Mouse (Mus musculus): ENCODE data around the gene Gm13305. TPM values are rescaled to one million over a fixed set of nuclear protein-coding genes. Genes with fewer than 3 reads are reported as not detected.
"Not testable (repeated sequence)": the region's sequence is repeated elsewhere in the genome, so short reads cannot be mapped to it uniquely, and the experiment has no call there.

The Gm13305 gene
- not detected in 2 replicates for polyA plus RNA-seq (2014; fragmentation: Nextera tagmentation; extraction: Ambion mirVana)

GRCm38 (mm10) chr4:42168503-42168902 lies at the start of gene Gm13305:
TSS of gene Gm13305 (minus strand) at chr4:42168603.
- H3K27ac ChIP-seq (ENCODE audit: low read depth); H3K36me3 ChIP-seq (ENCODE audit: control insufficient read depth, insufficient read depth, low read length); H3K4me2 ChIP-seq (ENCODE audit: low read length); ATAC-seq (replicated peaks; ENCODE audit: low FRiP score, low TSS enrichment, low read depth); H3K4me1 ChIP-seq (replicated peaks; ENCODE audit: control insufficient read depth, insufficient read depth, low read length); H3K9me3 ChIP-seq (ENCODE audit: control insufficient read depth, low read length); H3K4me3 ChIP-seq (ENCODE audit: low read depth, low read length); H3K9ac ChIP-seq (ENCODE audit: low read length); DNase-seq (ENCODE audit: low spot score); H3K27me3 ChIP-seq (replicated peaks; ENCODE audit: control insufficient read depth, insufficient read depth, low read length): not testable (repeated sequence)
- no CpG with 5 or more reads among the region's 7 CpGs for WGBS

DNA sequence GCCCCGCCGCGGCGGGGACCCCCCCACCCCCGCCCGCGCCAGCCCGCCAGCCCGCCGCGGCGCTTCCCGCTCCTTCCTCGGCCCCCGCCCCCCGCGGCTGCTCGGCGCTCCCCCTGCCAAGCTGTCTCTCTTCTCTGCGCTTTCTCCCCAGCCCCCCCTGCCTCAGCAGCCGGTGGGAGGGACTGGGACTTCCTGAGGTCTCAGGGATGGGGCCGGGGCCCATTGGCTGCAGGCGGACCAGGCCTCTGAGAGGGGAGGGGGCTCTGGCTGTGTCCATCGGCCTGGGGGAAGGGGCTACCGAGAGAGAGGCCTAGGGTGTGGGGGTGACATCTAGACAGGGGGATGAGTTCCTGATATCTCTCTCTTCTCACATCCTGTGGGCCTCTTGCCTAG lies 16.6 kb upstream of the Gm13305 start:
- not testable (repeated sequence) for H3K36me3 ChIP-seq (ENCODE audit: control insufficient read depth, insufficient read depth, low read length); H3K27me3 ChIP-seq (replicated peaks; ENCODE audit: control insufficient read depth, insufficient read depth, low read length); H3K4me2 ChIP-seq (ENCODE audit: low read length); H3K9me3 ChIP-seq (ENCODE audit: control insufficient read depth, low read length); H3K9ac ChIP-seq (ENCODE audit: low read length); H3K4me1 ChIP-seq (replicated peaks; ENCODE audit: control insufficient read depth, insufficient read depth, low read length); H3K27ac ChIP-seq (ENCODE audit: low read depth); H3K4me3 ChIP-seq (ENCODE audit: low read depth, low read length); DNase-seq (ENCODE audit: low spot score)
- no CpG with 5 or more reads among the region's 25 CpGs for WGBS
- peak; percentile 50; the same call in 1 of the 2 replicates for ATAC-seq (replicated peaks; ENCODE audit: low FRiP score, low TSS enrichment, low read depth)

- not testable (repeated sequence) for H3K27me3 ChIP-seq (replicated peaks; ENCODE audit: control insufficient read depth, insufficient read depth, low read length); H3K4me3 ChIP-seq (ENCODE audit: low read depth, low read length); H3K27ac ChIP-seq (ENCODE audit: low read depth); H3K9me3 ChIP-seq (ENCODE audit: control insufficient read depth, low read length); H3K9ac ChIP-seq (ENCODE audit: low read length); H3K4me2 ChIP-seq (ENCODE audit: low read length); H3K4me1 ChIP-seq (replicated peaks; ENCODE audit: control insufficient read depth, insufficient read depth, low read length); H3K36me3 ChIP-seq (ENCODE audit: control insufficient read depth, insufficient read depth, low read length); ATAC-seq (replicated peaks; ENCODE audit: low FRiP score, low TSS enrichment, low read depth); DNase-seq (ENCODE audit: low spot score)
- no CpG with 5 or more reads among the region's 58 CpGs for WGBS
These were observed 16.0 kb upstream of the Gm13305 start for GRCm38 (mm10) chr4:42184324-42184979.

GRCm38 (mm10) chr4:42183234-42184197 lies 15.1 kb upstream of the Gm13305 start:
- H3K4me1 ChIP-seq (replicated peaks; ENCODE audit: control insufficient read depth, insufficient read depth, low read length), result not testable (repeated sequence)

DNA sequence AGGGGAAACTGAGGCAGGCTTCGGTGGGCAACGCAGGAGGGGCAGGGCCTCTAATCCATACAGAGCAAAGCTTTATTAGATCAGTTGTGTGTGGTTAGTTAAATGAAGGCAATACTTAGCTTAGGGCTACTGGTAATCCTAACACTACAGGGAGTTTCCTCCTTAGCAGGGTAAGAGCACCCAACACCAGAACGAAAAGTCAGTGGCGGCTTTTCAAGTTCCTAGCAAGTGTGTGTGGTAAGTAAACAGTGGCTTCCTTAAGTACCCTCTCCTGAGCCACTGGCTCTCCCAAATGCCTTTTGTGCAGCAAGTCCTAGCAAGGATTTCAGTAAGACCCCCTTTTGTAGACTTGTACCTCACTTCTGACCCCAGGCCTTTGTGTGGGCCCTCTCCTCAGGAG lies 9.8 kb upstream of the Gm13305 start:
- H3K9ac ChIP-seq (ENCODE audit: low read length); H3K36me3 ChIP-seq (ENCODE audit: control insufficient read depth, insufficient read depth, low read length); H3K27ac ChIP-seq (ENCODE audit: low read depth); DNase-seq (ENCODE audit: low spot score); H3K4me1 ChIP-seq (replicated peaks; ENCODE audit: control insufficient read depth, insufficient read depth, low read length); H3K4me3 ChIP-seq (ENCODE audit: low read depth, low read length); H3K27me3 ChIP-seq (replicated peaks; ENCODE audit: control insufficient read depth, insufficient read depth, low read length); ATAC-seq (replicated peaks; ENCODE audit: low FRiP score, low TSS enrichment, low read depth); H3K9me3 ChIP-seq (ENCODE audit: control insufficient read depth, low read length); H3K4me2 ChIP-seq (ENCODE audit: low read length): not testable (repeated sequence)
- no CpG with 5 or more reads among the region's 4 CpGs for WGBS

More at GRCm38 (mm10) chr4:42183234-42184197, 15.1 kb upstream of the Gm13305 start:
- H3K9ac ChIP-seq (ENCODE audit: low read length); H3K27ac ChIP-seq (ENCODE audit: low read depth); DNase-seq (ENCODE audit: low spot score); H3K36me3 ChIP-seq (ENCODE audit: control insufficient read depth, insufficient read depth, low read length); ATAC-seq (replicated peaks; ENCODE audit: low FRiP score, low TSS enrichment, low read depth); H3K4me3 ChIP-seq (ENCODE audit: low read depth, low read length); H3K9me3 ChIP-seq (ENCODE audit: control insufficient read depth, low read length); H3K27me3 ChIP-seq (replicated peaks; ENCODE audit: control insufficient read depth, insufficient read depth, low read length); H3K4me2 ChIP-seq (ENCODE audit: low read length): not testable (repeated sequence)
- WGBS, result no CpG with 5 or more reads among the region's 31 CpGs

DNA sequence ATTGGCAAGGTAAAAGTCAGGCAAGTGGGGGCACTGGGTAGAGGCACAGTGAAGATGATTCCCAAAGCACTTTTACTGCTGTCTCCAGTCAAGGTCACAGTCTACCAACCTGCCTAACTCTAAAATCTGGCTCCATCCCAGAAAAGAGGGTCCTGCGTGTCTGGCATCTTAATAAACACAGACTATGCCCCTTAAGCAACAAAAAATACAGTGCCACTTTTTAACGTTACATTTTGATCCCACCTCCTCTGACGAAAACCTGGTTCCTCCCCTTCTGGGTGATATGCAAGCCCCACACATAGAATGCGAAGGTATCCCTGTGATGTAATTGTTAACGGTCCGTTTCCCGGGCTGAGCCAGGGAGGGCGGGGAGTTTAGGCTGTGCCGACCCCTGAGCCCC lies 15.3 kb downstream of the Gm13305 start, which contains the start of gene Gm13306:
Gene Gm13306, plus strand, starts transcription at position 301 of the 400 bp plus-strand sequence.
- H3K4me1 ChIP-seq (replicated peaks; ENCODE audit: control insufficient read depth, insufficient read depth, low read length); H3K9me3 ChIP-seq (ENCODE audit: control insufficient read depth, low read length); ATAC-seq (replicated peaks; ENCODE audit: low FRiP score, low TSS enrichment, low read depth); H3K27me3 ChIP-seq (replicated peaks; ENCODE audit: control insufficient read depth, insufficient read depth, low read length); DNase-seq (ENCODE audit: low spot score); H3K9ac ChIP-seq (ENCODE audit: low read length); H3K4me2 ChIP-seq (ENCODE audit: low read length); H3K4me3 ChIP-seq (ENCODE audit: low read depth, low read length); H3K36me3 ChIP-seq (ENCODE audit: control insufficient read depth, insufficient read depth, low read length); H3K27ac ChIP-seq (ENCODE audit: low read depth): not testable (repeated sequence)
- WGBS, result no CpG with 5 or more reads among the region's 9 CpGs

DNA sequence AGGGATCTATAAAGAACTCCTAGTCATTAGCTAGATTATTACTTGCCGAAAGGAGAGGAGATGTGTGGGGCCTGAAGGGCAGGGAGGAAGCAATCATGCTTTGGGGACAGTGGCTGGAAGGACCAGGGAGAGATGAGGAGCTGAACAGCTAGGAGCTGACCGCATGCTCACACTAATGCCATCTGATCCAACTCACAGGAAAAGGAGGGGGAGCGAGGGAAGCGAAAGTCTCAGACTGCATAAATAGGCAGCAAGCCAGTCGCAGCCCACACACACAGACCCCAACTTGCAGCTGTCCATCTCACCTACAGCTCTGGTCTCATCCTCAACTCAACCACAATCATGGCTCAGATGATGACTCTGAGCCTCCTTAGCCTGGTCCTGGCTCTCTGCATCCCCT lies 53.9 kb downstream of the Gm13305 start, which contains the start of gene Gm13304:
Gene Gm13304, plus strand, starts transcription at position 301 of the 400 bp plus-strand sequence.
- not testable (repeated sequence) for ATAC-seq (replicated peaks; ENCODE audit: low FRiP score, low TSS enrichment, low read depth); H3K4me2 ChIP-seq (ENCODE audit: low read length); H3K4me1 ChIP-seq (replicated peaks; ENCODE audit: control insufficient read depth, insufficient read depth, low read length); DNase-seq (ENCODE audit: low spot score); H3K27ac ChIP-seq (ENCODE audit: low read depth); H3K27me3 ChIP-seq (replicated peaks; ENCODE audit: control insufficient read depth, insufficient read depth, low read length); H3K9ac ChIP-seq (ENCODE audit: low read length); H3K36me3 ChIP-seq (ENCODE audit: control insufficient read depth, insufficient read depth, low read length); H3K4me3 ChIP-seq (ENCODE audit: low read depth, low read length); H3K9me3 ChIP-seq (ENCODE audit: control insufficient read depth, low read length)
- no CpG with 5 or more reads among the region's 5 CpGs for WGBS

Measured in intestine, embryonic 14.5 days (tissue).